Mouse (Mus musculus): ENCODE measurements around the gene Crlf1. TPM values are rescaled to one million over a fixed set of nuclear protein-coding genes. Genes with fewer than 3 reads are reported as not detected.

Crlf1 gene
- total and polyA plus RNA-seq, 2 experiments = not detected

- H3K4me3 ChIP-seq (ENCODE audit: insufficient read depth, low read depth, low read length) = no peak overlapping the region
- no peak overlapping the region for H3K9ac ChIP-seq (ENCODE audit: low read depth, low read length)
- H3K27me3 ChIP-seq (ENCODE audit: control insufficient read depth, insufficient read depth, low read length) = no peaks in the 10 kb centered on the region
- 94% methylated on average over 5 of the region's 5 CpGs for WGBS
- no peaks in the 10 kb centered on the region for H3K79me2 ChIP-seq (ENCODE audit: control insufficient read depth, insufficient read depth, low read length)
- no peak overlapping the region for H3K27ac ChIP-seq (replicated peaks; ENCODE audit: insufficient read depth, low read depth, low read length)
- no peaks in the 10 kb centered on the region for H3K4me1 ChIP-seq (ENCODE audit: control insufficient read depth, insufficient read depth, low read length)
- TF ChIP-seq CTCF (IDR thresholded peaks at IDR 0.05; ENCODE audit: low read depth, low read length) (no peak), POLR2A (IDR thresholded peaks at IDR 0.05; ENCODE audit: extremely low read depth, insufficient read depth, low read length) (no peak)
- no peaks in the 10 kb centered on the region for H3K36me3 ChIP-seq (ENCODE audit: control insufficient read depth, insufficient read depth, low read length)
- DNase-seq (ENCODE audit: extremely low read depth, low read depth, low spot score) = no peak
Observed at GRCm38 (mm10) chr8:70453852-70454251, 39.1 kb upstream of the Crlf1 start.

DNA sequence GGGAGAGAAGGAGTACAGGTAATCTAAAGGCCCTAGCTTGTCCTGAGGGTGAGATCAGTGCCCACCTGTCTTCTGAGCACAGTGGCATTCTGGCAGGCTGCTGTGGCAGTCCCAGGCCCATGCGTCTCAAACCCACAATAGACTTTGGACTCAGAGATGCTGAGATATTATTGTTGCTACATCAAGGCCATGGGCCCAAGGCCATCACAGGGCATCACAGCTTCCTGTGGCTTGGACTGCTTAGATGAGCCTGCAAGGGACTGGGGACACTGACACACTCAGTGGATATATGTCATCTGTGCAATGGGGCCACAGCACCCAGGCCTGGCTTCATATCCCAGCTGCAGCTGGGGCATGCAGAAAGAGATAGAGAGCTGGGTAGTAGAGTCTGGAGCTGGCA lies 36.0 kb upstream of the Crlf1 start:
- no peaks in the 10 kb centered on the region for H3K36me3 ChIP-seq (ENCODE audit: control insufficient read depth, insufficient read depth, low read length)
- no peaks in the 10 kb centered on the region for H3K27me3 ChIP-seq (ENCODE audit: control insufficient read depth, insufficient read depth, low read length)
- no peak overlapping the region for H3K4me3 ChIP-seq (ENCODE audit: insufficient read depth, low read depth, low read length)
- DNase-seq (ENCODE audit: extremely low read depth, low read depth, low spot score) = no peak
- no peak for TF ChIP-seq POLR2A (IDR thresholded peaks at IDR 0.05; ENCODE audit: extremely low read depth, insufficient read depth, low read length)
- no peak for TF ChIP-seq CTCF (IDR thresholded peaks at IDR 0.05; ENCODE audit: low read depth, low read length)
- WGBS = 19% methylated on average over 1 of the region's 1 CpGs
- H3K27ac ChIP-seq (replicated peaks; ENCODE audit: insufficient read depth, low read depth, low read length) = no peak overlapping the region
- H3K9ac ChIP-seq (ENCODE audit: low read depth, low read length) = no peak overlapping the region
- no peaks in the 10 kb centered on the region for H3K4me1 ChIP-seq (ENCODE audit: control insufficient read depth, insufficient read depth, low read length)
- no peaks in the 10 kb centered on the region for H3K79me2 ChIP-seq (ENCODE audit: control insufficient read depth, insufficient read depth, low read length)

GRCm38 (mm10) chr8:70457882-70458281 lies 35.1 kb upstream of the Crlf1 start:
- no peak overlapping the region for H3K4me3 ChIP-seq (ENCODE audit: insufficient read depth, low read depth, low read length)
- H3K79me2 ChIP-seq (ENCODE audit: control insufficient read depth, insufficient read depth, low read length) = no peaks in the 10 kb centered on the region
- 92% methylated on average over 6 of the region's 6 CpGs for WGBS
- H3K4me1 ChIP-seq (ENCODE audit: control insufficient read depth, insufficient read depth, low read length) = no peaks in the 10 kb centered on the region
- H3K36me3 ChIP-seq (ENCODE audit: control insufficient read depth, insufficient read depth, low read length) = no peaks in the 10 kb centered on the region
- H3K9ac ChIP-seq (ENCODE audit: low read depth, low read length) = no peak overlapping the region
- H3K27ac ChIP-seq (replicated peaks; ENCODE audit: insufficient read depth, low read depth, low read length) = no peak overlapping the region
- H3K27me3 ChIP-seq (ENCODE audit: control insufficient read depth, insufficient read depth, low read length) = no peaks in the 10 kb centered on the region
- no peak for DNase-seq (ENCODE audit: extremely low read depth, low read depth, low spot score)
- no peak for TF ChIP-seq CTCF (IDR thresholded peaks at IDR 0.05; ENCODE audit: low read depth, low read length)
- TF ChIP-seq POLR2A (IDR thresholded peaks at IDR 0.05; ENCODE audit: extremely low read depth, insufficient read depth, low read length) = no peak

DNA sequence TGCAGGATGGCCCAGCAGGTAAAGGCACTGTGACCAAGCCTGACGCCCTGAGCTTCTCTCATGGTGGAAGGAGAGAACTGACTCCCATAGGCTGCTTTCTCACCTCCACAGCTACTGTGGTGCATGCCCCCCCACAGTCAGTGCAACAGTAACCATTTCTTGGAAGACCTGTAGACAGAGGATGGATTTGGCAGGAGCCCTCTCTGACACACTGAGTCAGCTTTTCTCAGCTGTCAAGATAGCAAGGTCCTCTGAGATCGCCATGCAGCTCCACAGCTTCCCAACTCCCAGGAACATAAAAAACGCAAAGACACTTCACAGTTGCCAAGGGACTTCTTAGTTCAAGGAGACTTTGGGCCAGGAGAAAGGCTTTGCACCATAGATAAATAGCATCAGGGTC lies 34.5 kb upstream of the Crlf1 start:
- Histone ChIP-seq H3K4me3 (ENCODE audit: insufficient read depth, low read depth, low read length) (no peak overlapping the region), H3K27me3 (ENCODE audit: control insufficient read depth, insufficient read depth, low read length) (no peaks in the 10 kb centered on the region), H3K79me2 (ENCODE audit: control insufficient read depth, insufficient read depth, low read length) (no peaks in the 10 kb centered on the region), H3K9ac (ENCODE audit: low read depth, low read length) (no peak overlapping the region), H3K4me1 (ENCODE audit: control insufficient read depth, insufficient read depth, low read length) (no peaks in the 10 kb centered on the region), H3K36me3 (ENCODE audit: control insufficient read depth, insufficient read depth, low read length) (no peaks in the 10 kb centered on the region), H3K27ac (replicated peaks; ENCODE audit: insufficient read depth, low read depth, low read length) (no peak overlapping the region)
- TF ChIP-seq POLR2A (IDR thresholded peaks at IDR 0.05; ENCODE audit: extremely low read depth, insufficient read depth, low read length) (no peak), CTCF (IDR thresholded peaks at IDR 0.05; ENCODE audit: low read depth, low read length) (no peak)
- WGBS = 79% methylated on average over 3 of the region's 3 CpGs
- no peak for DNase-seq (ENCODE audit: extremely low read depth, low read depth, low spot score)

DNA sequence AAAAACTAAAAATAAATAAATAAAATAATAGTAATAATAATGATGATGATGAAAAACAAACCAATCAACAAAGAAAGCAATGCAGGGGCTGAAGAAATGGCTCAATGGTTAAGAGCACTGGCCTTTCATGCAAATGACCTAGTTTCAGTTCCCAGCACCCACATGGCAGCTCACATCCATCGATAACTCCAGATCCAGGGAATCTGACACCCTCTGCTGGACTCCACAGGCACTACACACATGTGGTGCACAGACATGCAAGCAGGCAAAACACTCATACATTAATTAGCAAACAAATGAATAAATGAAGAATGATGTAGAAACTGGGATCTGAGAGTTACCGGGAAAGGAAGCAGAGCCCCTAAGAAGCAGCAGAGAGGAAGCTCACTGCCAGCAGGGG lies 33.3 kb upstream of the Crlf1 start:
- Histone ChIP-seq H3K27ac (replicated peaks; ENCODE audit: insufficient read depth, low read depth, low read length) (no peak overlapping the region), H3K36me3 (ENCODE audit: control insufficient read depth, insufficient read depth, low read length) (no peaks in the 10 kb centered on the region), H3K27me3 (ENCODE audit: control insufficient read depth, insufficient read depth, low read length) (no peaks in the 10 kb centered on the region), H3K4me3 (ENCODE audit: insufficient read depth, low read depth, low read length) (no peak overlapping the region), H3K4me1 (ENCODE audit: control insufficient read depth, insufficient read depth, low read length) (no peaks in the 10 kb centered on the region), H3K79me2 (ENCODE audit: control insufficient read depth, insufficient read depth, low read length) (no peaks in the 10 kb centered on the region), H3K9ac (ENCODE audit: low read depth, low read length) (no peak overlapping the region)
- 98% methylated on average over 2 of the region's 2 CpGs for WGBS
- TF ChIP-seq POLR2A (IDR thresholded peaks at IDR 0.05; ENCODE audit: extremely low read depth, insufficient read depth, low read length) (no peak), CTCF (IDR thresholded peaks at IDR 0.05; ENCODE audit: low read depth, low read length) (no peak; the same call in 1 of the 2 replicates)
- DNase-seq (ENCODE audit: extremely low read depth, low read depth, low spot score) = no peak

GRCm38 (mm10) chr8:70460199-70460598 lies 32.8 kb upstream of the Crlf1 start:
- no peak overlapping the region for H3K9ac ChIP-seq (ENCODE audit: low read depth, low read length)
- H3K4me1 ChIP-seq (ENCODE audit: control insufficient read depth, insufficient read depth, low read length) = no peaks in the 10 kb centered on the region
- H3K27me3 ChIP-seq (ENCODE audit: control insufficient read depth, insufficient read depth, low read length) = no peaks in the 10 kb centered on the region
- no peak overlapping the region for H3K27ac ChIP-seq (replicated peaks; ENCODE audit: insufficient read depth, low read depth, low read length)
- DNase-seq (ENCODE audit: extremely low read depth, low read depth, low spot score) = no peak
- H3K79me2 ChIP-seq (ENCODE audit: control insufficient read depth, insufficient read depth, low read length) = no peaks in the 10 kb centered on the region
- H3K36me3 ChIP-seq (ENCODE audit: control insufficient read depth, insufficient read depth, low read length) = no peaks in the 10 kb centered on the region
- WGBS = 95% methylated on average over 5 of the region's 5 CpGs
- H3K4me3 ChIP-seq (ENCODE audit: insufficient read depth, low read depth, low read length) = no peak overlapping the region
- TF ChIP-seq CTCF (IDR thresholded peaks at IDR 0.05; ENCODE audit: low read depth, low read length) (no peak), POLR2A (IDR thresholded peaks at IDR 0.05; ENCODE audit: extremely low read depth, insufficient read depth, low read length) (no peak)

All from liver, adult 2 months (tissue).